Mouse (Mus musculus): ENCODE data around the gene Obp2b. TPM values are rescaled to one million over a fixed set of nuclear protein-coding genes. Genes with fewer than 3 reads are reported as not detected.

Obp2b gene
- total RNA-seq, 2 experiments from 2014 or later: not detected

- DNase-seq (ENCODE audit: low spot score in 2 of 2): no peak
Measured at GRCm38 (mm10) chr2:25776717-25777116, 39.9 kb downstream of the Obp2b start, which contains the start of gene Lcn11. Lcn11 (plus strand) TSS chr2:25777017.

GRCm38 (mm10) chr2:25779076-25779475 is 42.3 kb downstream of the Obp2b start:
- DNase-seq (ENCODE audit: low spot score in 2 of 2): no peak

- DNase-seq (ENCODE audit: low spot score in 2 of 2): no peak
Measured at GRCm38 (mm10) chr2:25780921-25781320, 44.1 kb downstream of the Obp2b start.

GRCm38 (mm10) chr2:25781957-25782356 is 45.1 kb downstream of the Obp2b start, which contains the start of gene Gm13539:
Gm13539 (plus strand) TSS chr2:25782257.
- no peak for DNase-seq (ENCODE audit: low spot score in 2 of 2)

- DNase-seq (ENCODE audit: low spot score in 2 of 2): no peak
Measured at GRCm38 (mm10) chr2:25785573-25786322, 48.9 kb downstream of the Obp2b start.

- DNase-seq (ENCODE audit: low spot score in 2 of 2): no peak
Measured at GRCm38 (mm10) chr2:25789092-25789491, 52.3 kb downstream of the Obp2b start.

Other genes starting within 250 kb of the Obp2b start
- not detected for gene Lcn12, start 243.1 kb upstream of the Obp2b start, total RNA-seq (2021)
- 10 to 100 TPM; 92.1 to 94.5 TPM for gene Fbxw5, start 236.3 kb upstream of the Obp2b start, total RNA-seq (2021)
- gene C8g, start 235.3 kb upstream of the Obp2b start, total RNA-seq (2021): 1 to 10 TPM; 2.2 to 3.5 TPM
- gene Traf2, start 190.1 kb upstream of the Obp2b start, total RNA-seq (2021): 10 to 100 TPM; 32.5 to 32.6 TPM
- 100 to 1,000 TPM; 302 to 308 TPM for gene Edf1, start 179.2 kb upstream of the Obp2b start, total RNA-seq (2021)
- 1 to 10 TPM; 3.4 to 4.4 TPM for gene Mamdc4, start 162.2 kb upstream of the Obp2b start, total RNA-seq (2021)
- 10 to 100 TPM; 49.4 to 69.5 TPM for gene Phpt1, start 161.8 kb upstream of the Obp2b start, total RNA-seq (2021)
- 1 to 10 TPM; 1.5 to 1.7 TPM for gene Ajm1, start 155.3 kb upstream of the Obp2b start, total RNA-seq (2021)
- 10 to 100 TPM; 82.3 to 97.5 TPM for gene Rabl6, start 128.5 kb upstream of the Obp2b start, total RNA-seq (2021)
- not detected for gene Ccdc183, start 119.3 kb upstream of the Obp2b start, total RNA-seq (2021)
- 10 to 100 TPM; 14.6 to 38.7 TPM for gene Tmem141, start 115.0 kb upstream of the Obp2b start, total RNA-seq (2021)
- 10 to 100 TPM in 1 of 2 experiments, 1 to 10 TPM in 1; 5.3 to 12.3 TPM for gene Fcna, start 109.0 kb upstream of the Obp2b start, total RNA-seq (2021)
- not detected for gene Lcn8, start 83.9 kb upstream of the Obp2b start, total RNA-seq (2021)
- not detected for gene Lcn5, start 79.1 kb upstream of the Obp2b start, total RNA-seq (2021)
- gene Lcn6, start 60.2 kb upstream of the Obp2b start, total RNA-seq (2021): not detected
- not detected for gene Lcn10, start 54.3 kb upstream of the Obp2b start, total RNA-seq (2021)
- 10 to 100 TPM in 1 of 2 experiments, not detected in 1; 67.0 TPM for gene Obp2a, start 37.0 kb upstream of the Obp2b start, total RNA-seq (2021)
- gene Bmyc, start 30.3 kb upstream of the Obp2b start, total RNA-seq (2021): 10 to 100 TPM; 36.0 to 42.9 TPM
- not detected for gene Lcn3, start 28.6 kb downstream of the Obp2b start, total RNA-seq (2021)
- gene Lcn11, start 40.0 kb downstream of the Obp2b start, total RNA-seq (2021): not detected
- not detected for gene Gm13539, start 45.2 kb downstream of the Obp2b start, total RNA-seq (2021)
- not detected for gene Glt6d1, start 78.8 kb downstream of the Obp2b start, total RNA-seq (2021)
- not detected for gene Lcn9, start 86.1 kb downstream of the Obp2b start, total RNA-seq (2021)
- not detected for gene Sohlh1, start 110.2 kb downstream of the Obp2b start, total RNA-seq (2021)
- gene Kcnt1, start 126.7 kb downstream of the Obp2b start, total RNA-seq (2021): 1 to 10 TPM; 3.7 to 3.8 TPM
- gene Camsap1, start 246.3 kb downstream of the Obp2b start, total RNA-seq (2021): 10 to 100 TPM; 35.3 to 37.5 TPM

Measured in adrenal gland, adult 18-20 months (tissue).